In genomic region chr7:72308078-72308477, GRCm38 (mm10) we compare ENCODE assay signal across 18 mouse cellular contexts. TPM values are rescaled to one million over a fixed set of nuclear protein-coding genes. Genes with fewer than 3 reads are reported as not detected.
DNase-seq lines count a peak whose midpoint lies in the region; ATAC-seq and TF ChIP-seq lines count a peak whose summit lies in the region.
"Had no signal": no experiment of that assay in that cellular context is flagged by ENCODE, and none has a peak within 500 bp of the region (broad histone marks: within the 10 kb centered on the region; RNA-seq: fewer than 3 reads in every experiment).

No protein-coding gene starts in this region.

- H3K4me1 ChIP-seq in lung, adult 2 months (ENCODE audit: control insufficient read depth, insufficient read depth, low read length), result peaks cover 8% of the 10 kb centered on the region
- H3K4me1 ChIP-seq: lung, embryonic 15.5 days had no signal

- no peak for TF ChIP-seq CTCF in lung, adult 2 months (IDR thresholded peaks at IDR 0.05; ENCODE audit: insufficient read depth, low read length)

- peak; percentile 46 to 52 for DNase-seq in B cell, adult 2 months
- DNase-seq in T-cell, adult 2 months (ENCODE audit: low spot score), result peak; percentile 71
- DNase-seq in spleen, postnatal 36 days (ENCODE audit: low spot score in 2 of 2), result peak; percentile 60 to 63
- no peak for DNase-seq in adrenal gland, adult 8-10 months
- DNase-seq in frontal cortex, adult 2 months (ENCODE audit: extremely low spot score in 1 of 2, low spot score in 1 of 2), result no peak
- DNase-seq in gastrocnemius, postnatal 36 days, result no peak
- no peak for DNase-seq in lung, adult 2 months
- DNase-seq: adrenal gland, adult 2 months; cerebellum, adult 11 months; cerebellum, postnatal 14 days; heart, postnatal 4 days; liver had no signal

- no peak overlapping the region for H3K4me3 ChIP-seq in lung, adult 2 months (replicated peaks; ENCODE audit: extremely low read depth, low read depth, low read length)
- H3K4me3 ChIP-seq: forebrain, embryonic 13.5 days; heart, embryonic 13.5 days; lung, embryonic 15.5 days; neural tube, embryonic 15.5 days had no signal

- no peak for TF ChIP-seq POLR2A in lung, adult 2 months (IDR thresholded peaks at IDR 0.05; ENCODE audit: borderline replicate concordance, extremely low read depth, low read depth, low read length)

- WGBS in lung, adult 2 months, result 67% methylated on average over 5 of the region's 5 CpGs

- ATAC-seq in megakaryocyte, adult 5-6 weeks (ENCODE audit: poor library complexity, severe bottlenecking), result peak; percentile 59
- ATAC-seq: forebrain, embryonic 13.5 days had no signal

- intact Hi-C loops in gastrocnemius, postnatal 36 days (cut with DNase I), result no loop called here

RNA-seq across cellular contexts. Expression of gene Mctp2, which starts 1.7 kb away (rescaled TPM):
- 9.5 and 10.7 TPM in 2 replicates for total RNA-seq in megakaryocyte, adult 5-6 weeks (2015)
- 7.0 and 8.5 TPM in 2 replicates for total RNA-seq in megakaryocyte, adult 5-6 weeks (2017)
- total RNA-seq in adrenal gland, adult 8-10 months (2022), result 1 to 10 TPM in 1 of 4 experiments, under 1 TPM in 3; 0.63 to 1.6 (median 0.69) TPM
- 0.78 and 1.1 TPM in 2 replicates for polyA plus RNA-seq in frontal cortex, adult 2 months (2012; rRNA removed)
- under 1 TPM in 1 of 2 experiments, not detected in 1; 0.08 TPM for total RNA-seq in gastrocnemius, postnatal 36 days (2021)
- polyA plus RNA-seq in lung, adult 2 months (2012; rRNA removed), result 1.3 and 1.7 TPM in 2 replicates
- polyA plus RNA-seq: G1E had no signal

Comparison
In these comparisons a context has a peak if more than half of its experiments do, and no peak if none do; other contexts are left out.
1. DNase-seq: peak in B cell, adult 2 months (2 of 2), T-cell, adult 2 months (single experiment) and spleen, postnatal 36 days (2 of 2); none in adrenal gland, adult 8-10 months (single experiment), frontal cortex, adult 2 months (0 of 2), gastrocnemius, postnatal 36 days (0 of 2) and lung, adult 2 months (single experiment).